Mouse (Mus musculus) mouse trophoblast stem cell (cell line): ENCODE data around the gene Insyn1.

ENCODE experiments used
- in situ Hi-C, 2 experiments: fragments of 300-500 bp; cut with MseI, MboI; formaldehyde crosslinking; loops; 2 replicates in 1 of 2; 3 replicates in 1 of 2; pipeline ENCODE4 v1.15.1; 2025

Gene Insyn1

GRCm38 (mm10) chr9:58534766-58535165 lies 46.4 kb downstream of the Insyn1 start:
- in situ Hi-C loops: no loop called here

GRCm38 (mm10) chr9:58535447-58536134 lies 47.2 kb downstream of the Insyn1 start:
- in situ Hi-C loops: no loop called here

- in situ Hi-C loops: no loop called here
These were observed 49.4 kb downstream of the Insyn1 start for GRCm38 (mm10) chr9:58537774-58538173.

- in situ Hi-C loops: loop anchor here in 1 of 2 experiments (5.0 kb wide), 1 partner anchor 37 kb away; no protein-coding TSS in a partner anchor
These were observed 51.5 kb downstream of the Insyn1 start for GRCm38 (mm10) chr9:58539886-58540285.

- in situ Hi-C loops: loop anchor here in 1 of 2 experiments (5.0 kb wide), 1 partner anchor 35 kb away; no protein-coding TSS in a partner anchor
These were observed 53.5 kb downstream of the Insyn1 start for GRCm38 (mm10) chr9:58541895-58542338.

- in situ Hi-C loops: loop anchor here in 1 of 2 experiments (5.0 kb wide), 1 partner anchor 32 kb away; no protein-coding TSS in a partner anchor
These were observed 56.5 kb downstream of the Insyn1 start for GRCm38 (mm10) chr9:58544879-58545324.

- in situ Hi-C loops: no loop called here
These were observed 57.0 kb downstream of the Insyn1 start for GRCm38 (mm10) chr9:58545428-58545827.

GRCm38 (mm10) chr9:58546630-58547360 lies 58.4 kb downstream of the Insyn1 start:
- in situ Hi-C loops: no loop called here

- in situ Hi-C loops: no loop called here
These were observed 60.5 kb downstream of the Insyn1 start for GRCm38 (mm10) chr9:58548897-58549296.
